In the genomic region with DNA sequence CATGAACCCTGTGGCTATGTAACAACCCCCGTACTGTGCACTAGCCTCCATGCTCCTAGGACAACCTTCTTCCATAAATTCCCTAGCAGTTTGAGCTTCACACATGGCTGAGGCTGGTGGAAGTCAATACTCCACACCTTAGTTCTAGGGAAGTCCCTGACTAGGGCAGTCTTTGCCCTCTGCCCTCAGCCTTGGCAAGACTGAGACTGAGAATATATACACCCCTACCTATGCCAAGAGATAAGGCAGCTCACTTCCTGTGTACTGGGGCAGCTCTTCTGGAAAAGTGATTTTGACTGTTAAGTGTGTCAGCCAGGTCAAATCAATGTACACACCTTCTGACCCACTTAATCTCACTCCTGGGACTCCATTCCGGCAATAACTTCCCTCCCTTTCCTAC, we compare ENCODE assay signal across 11 mouse cellular contexts. TPM values are rescaled to one million over a fixed set of nuclear protein-coding genes. Genes with fewer than 3 reads are reported as not detected.
A peak's percentile ranks its signal among the peaks of the same experiment; 100 is the strongest.
DNase-seq lines count a peak whose midpoint lies in the region; ATAC-seq and TF ChIP-seq lines count a peak whose summit lies in the region.
"Had no signal": no experiment of that assay in that cellular context is flagged by ENCODE, and none has a peak within 500 bp of the region (broad histone marks: within the 10 kb centered on the region; RNA-seq: fewer than 3 reads in every experiment).

No protein-coding gene starts in this region.

- H3K4me3 ChIP-seq in lung, embryonic 16.5 days (ENCODE audit: low read length), result no peak overlapping the region
- H3K4me3 ChIP-seq in lung, adult 2 months (replicated peaks; ENCODE audit: extremely low read depth, low read depth, low read length), result no peak overlapping the region
- no peak overlapping the region for H3K4me3 ChIP-seq in kidney, postnatal 0 days (replicated peaks; ENCODE audit: low read depth, low read length)
- H3K4me3 ChIP-seq in stomach, embryonic 16.5 days (replicated peaks; ENCODE audit: low read length), result no peak overlapping the region
- no peak overlapping the region for H3K4me3 ChIP-seq in forebrain, embryonic 16.5 days (replicated peaks; ENCODE audit: low read length)

- no peak for TF ChIP-seq CTCF in lung, adult 2 months (IDR thresholded peaks at IDR 0.05; ENCODE audit: insufficient read depth, low read length)
- no peak for TF ChIP-seq CTCF in kidney, postnatal 0 days (IDR thresholded peaks at IDR 0.05; ENCODE audit: low read depth)

- no peak overlapping the region for H3K9ac ChIP-seq in lung, embryonic 16.5 days (ENCODE audit: low read length)
- no peak overlapping the region for H3K9ac ChIP-seq in kidney, postnatal 0 days (ENCODE audit: low read depth, low read length)
- no peak overlapping the region for H3K9ac ChIP-seq in stomach, embryonic 16.5 days (ENCODE audit: low read length)
- no peak overlapping the region for H3K9ac ChIP-seq in forebrain, embryonic 16.5 days (replicated peaks; ENCODE audit: low read depth, low read length)
- H3K9ac ChIP-seq: forebrain, postnatal 0 days; liver, embryonic 14.5 days had no signal

- peak; percentile 59 for ATAC-seq in lung, embryonic 16.5 days (ENCODE audit: low read depth)
- ATAC-seq in kidney, postnatal 0 days (replicated peaks; ENCODE audit: low FRiP score, low read depth), result peak; percentile 27; the same call in 1 of the 2 replicates
- peak; percentile 92 for ATAC-seq in stomach, embryonic 16.5 days (ENCODE audit: insufficient read depth, low FRiP score)
- ATAC-seq in forebrain, embryonic 16.5 days, result no peak
- ATAC-seq: forebrain, postnatal 0 days had no signal

- H3K27me3 ChIP-seq in lung, embryonic 16.5 days (ENCODE audit: control insufficient read depth, insufficient read depth, low read depth, low read length), result no peaks in the 10 kb centered on the region
- no peaks in the 10 kb centered on the region for H3K27me3 ChIP-seq in kidney, postnatal 0 days (ENCODE audit: insufficient read depth, low read length)
- no peaks in the 10 kb centered on the region for H3K27me3 ChIP-seq in stomach, embryonic 16.5 days (ENCODE audit: control insufficient read depth, insufficient read depth, low read length)
- H3K27me3 ChIP-seq in forebrain, embryonic 16.5 days (replicated peaks; ENCODE audit: control insufficient read depth, insufficient read depth, low read length), result no peaks in the 10 kb centered on the region

- H3K27ac ChIP-seq in lung, embryonic 16.5 days (ENCODE audit: low read length), result peak overlapping the region; percentile 20; the same call in 1 of the 2 replicates
- H3K27ac ChIP-seq in kidney, postnatal 0 days, result peak overlapping the region; percentile 64
- H3K27ac ChIP-seq in stomach, embryonic 16.5 days (ENCODE audit: low read length), result peak overlapping the region; percentile 16; the same call in 1 of the 2 replicates
- H3K27ac ChIP-seq in forebrain, embryonic 16.5 days (ENCODE audit: low read length), result no peak overlapping the region
- H3K27ac ChIP-seq: liver, embryonic 14.5 days had no signal

- H3K4me1 ChIP-seq in lung, embryonic 16.5 days (replicated peaks; ENCODE audit: control insufficient read depth, insufficient read depth, low read length), result peaks cover 34% of the 10 kb centered on the region
- peaks cover 38% of the 10 kb centered on the region for H3K4me1 ChIP-seq in lung, adult 2 months (ENCODE audit: control insufficient read depth, insufficient read depth, low read length)
- peaks cover 59% of the 10 kb centered on the region for H3K4me1 ChIP-seq in kidney, postnatal 0 days (replicated peaks; ENCODE audit: insufficient read depth, low read length)
- H3K4me1 ChIP-seq in stomach, embryonic 16.5 days (ENCODE audit: control insufficient read depth, insufficient read depth, low read length), result peaks cover 44% of the 10 kb centered on the region
- H3K4me1 ChIP-seq in forebrain, embryonic 16.5 days (replicated peaks; ENCODE audit: control insufficient read depth, insufficient read depth, low read length), result peaks cover 10% of the 10 kb centered on the region

- peak; percentile 32 for DNase-seq in adrenal gland, adult 2 months
- no peak for DNase-seq in adrenal gland, postnatal 14 days
- DNase-seq in lung, adult 2 months, result no peak
- no peak for DNase-seq in kidney, postnatal 0 days (ENCODE audit: low spot score)
- DNase-seq in cerebellum, adult 8-10 months, result no peak
- DNase-seq: forebrain, postnatal 0 days; right cerebral cortex, postnatal 4 days had no signal

- H3K4me2 ChIP-seq in lung, embryonic 16.5 days (ENCODE audit: low read depth, low read length), result no peak overlapping the region
- H3K4me2 ChIP-seq in kidney, postnatal 0 days (ENCODE audit: low read length), result no peak overlapping the region
- H3K4me2 ChIP-seq in stomach, embryonic 16.5 days (ENCODE audit: low read depth, low read length), result no peak overlapping the region
- H3K4me2 ChIP-seq in forebrain, embryonic 16.5 days (ENCODE audit: low read length), result no peak overlapping the region

- H3K36me3 ChIP-seq in lung, embryonic 16.5 days (ENCODE audit: control insufficient read depth, insufficient read depth, low read length), result no peaks in the 10 kb centered on the region
- H3K36me3 ChIP-seq in kidney, postnatal 0 days (ENCODE audit: insufficient read depth, low read length), result no peaks in the 10 kb centered on the region
- H3K36me3 ChIP-seq in stomach, embryonic 16.5 days (ENCODE audit: control insufficient read depth, insufficient read depth, low read length), result 0 out of 2 replicates have a peak, but pooled peaks cover 2% of the 10 kb centered on the region
- H3K36me3 ChIP-seq in forebrain, embryonic 16.5 days (ENCODE audit: control insufficient read depth, insufficient read depth), result no peaks in the 10 kb centered on the region

- WGBS in lung, embryonic 16.5 days, result 48% methylated on average over 2 of the region's 2 CpGs
- 42% methylated on average over 2 of the region's 2 CpGs for WGBS in lung, adult 2 months
- 20% methylated on average over 2 of the region's 2 CpGs for WGBS in kidney, postnatal 0 days
- 43% methylated on average over 2 of the region's 2 CpGs for WGBS in stomach, embryonic 16.5 days
- WGBS in forebrain, embryonic 16.5 days, result 94% methylated on average over 2 of the region's 2 CpGs

- H3K9me3 ChIP-seq in lung, embryonic 16.5 days (ENCODE audit: control insufficient read depth, low read length), result no peaks in the 10 kb centered on the region
- H3K9me3 ChIP-seq in kidney, postnatal 0 days (replicated peaks; ENCODE audit: low read length), result no peaks in the 10 kb centered on the region
- H3K9me3 ChIP-seq in stomach, embryonic 16.5 days (replicated peaks; ENCODE audit: control insufficient read depth, low read length), result no peaks in the 10 kb centered on the region
- H3K9me3 ChIP-seq in forebrain, embryonic 16.5 days (ENCODE audit: control insufficient read depth, low read length), result no peaks in the 10 kb centered on the region

- no peak for TF ChIP-seq POLR2A in lung, adult 2 months (IDR thresholded peaks at IDR 0.05; ENCODE audit: borderline replicate concordance, extremely low read depth, low read depth, low read length)

RNA-seq across cellular contexts. Expression of a gene that starts 34.0 kb away (rescaled TPM):
- 1 to 10 TPM; 1.6 to 2.4 TPM for total RNA-seq in adrenal gland, adult 2 months (2021)
- 0.12 and 0.20 TPM in 2 replicates for polyA plus RNA-seq in adrenal gland, adult 2 months (2012; rRNA removed)
- total RNA-seq in adrenal gland, postnatal 14 days (2021), result 1.4 and 3.0 TPM in 2 replicates
- 0.73 and 2.0 TPM in 2 replicates for polyA plus RNA-seq in lung, embryonic 16.5 days (2015; fragmentation: Nextera tagmentation; extraction: Ambion mirVana)
- 0.41 and 0.54 TPM in 2 replicates for polyA plus RNA-seq in lung, adult 2 months (2012; rRNA removed)
- 0.72 and 1.0 TPM in 2 replicates for polyA plus RNA-seq in kidney, postnatal 0 days (2015; fragmentation: Nextera tagmentation; extraction: Ambion mirVana)
- 0.35 and 0.41 TPM in 2 replicates for polyA plus RNA-seq in stomach, embryonic 16.5 days (2015; fragmentation: Nextera tagmentation; extraction: Ambion mirVana)
- polyA plus RNA-seq in forebrain, embryonic 16.5 days (2015; fragmentation: Nextera tagmentation; extraction: Ambion mirVana), result 1.2 and 1.7 TPM in 2 replicates

RNA-seq across cellular contexts. Expression of a gene that starts 39.6 kb away (rescaled TPM):
- 10 to 100 TPM; 26.3 to 35.8 TPM for total RNA-seq in adrenal gland, adult 2 months (2021)
- polyA plus RNA-seq in adrenal gland, adult 2 months (2012; rRNA removed), result 30.7 and 31.2 TPM in 2 replicates
- total RNA-seq in adrenal gland, postnatal 14 days (2021), result 43.8 and 47.6 TPM in 2 replicates
- 104 TPM in 2 replicates for polyA plus RNA-seq in lung, embryonic 16.5 days (2015; fragmentation: Nextera tagmentation; extraction: Ambion mirVana)
- polyA plus RNA-seq in lung, adult 2 months (2012; rRNA removed), result 82.2 and 94.2 TPM in 2 replicates
- 93.4 and 102 TPM in 2 replicates for polyA plus RNA-seq in kidney, postnatal 0 days (2015; fragmentation: Nextera tagmentation; extraction: Ambion mirVana)
- 77.3 and 88.1 TPM in 2 replicates for polyA plus RNA-seq in stomach, embryonic 16.5 days (2015; fragmentation: Nextera tagmentation; extraction: Ambion mirVana)
- 90.0 and 102 TPM in 2 replicates for polyA plus RNA-seq in forebrain, embryonic 16.5 days (2015; fragmentation: Nextera tagmentation; extraction: Ambion mirVana)
